Mouse (Mus musculus): ENCODE results near the gene Sell. TPM values are rescaled to one million over a fixed set of nuclear protein-coding genes. Genes with fewer than 3 reads are reported as not detected.

Gene Sell
- polyA plus RNA-seq, 1 experiment from 2014 or later, result 0.79 TPM

- H3K9ac ChIP-seq (ENCODE audit: low read depth, low read length), result no peak overlapping the region
- H3K27me3 ChIP-seq (replicated peaks; ENCODE audit: control insufficient read depth, insufficient read depth, low read length), result no peaks in the 10 kb centered on the region
- ATAC-seq (ENCODE audit: low read depth), result no peak
- H3K27ac ChIP-seq (replicated peaks; ENCODE audit: low read depth, low read length), result no peak overlapping the region
- peak; percentile 2 for DNase-seq (ENCODE audit: low spot score)
- no peaks in the 10 kb centered on the region for H3K36me3 ChIP-seq (ENCODE audit: control insufficient read depth, insufficient read depth, low read length)
- H3K4me1 ChIP-seq (ENCODE audit: control insufficient read depth, insufficient read depth, low read length), result no peaks in the 10 kb centered on the region
- no peaks in the 10 kb centered on the region for H3K9me3 ChIP-seq (ENCODE audit: control insufficient read depth, low read length)
- H3K4me3 ChIP-seq (ENCODE audit: low read depth, low read length), result no peak overlapping the region
- 86% methylated on average over 2 of the region's 2 CpGs for WGBS
- no peak overlapping the region for H3K4me2 ChIP-seq (ENCODE audit: low read depth, low read length)
Observed at GRCm38 (mm10) chr1:164109763-164110162, 48.0 kb downstream of the Sell start.

GRCm38 (mm10) chr1:164110591-164111329 lies 49.0 kb downstream of the Sell start:
- DNase-seq (ENCODE audit: low spot score) (no peak), ATAC-seq (ENCODE audit: low read depth) (no peak)
- Histone ChIP-seq H3K9ac (ENCODE audit: low read depth, low read length) (no peak overlapping the region), H3K36me3 (ENCODE audit: control insufficient read depth, insufficient read depth, low read length) (no peaks in the 10 kb centered on the region), H3K4me3 (ENCODE audit: low read depth, low read length) (no peak overlapping the region), H3K4me1 (ENCODE audit: control insufficient read depth, insufficient read depth, low read length) (no peaks in the 10 kb centered on the region), H3K4me2 (ENCODE audit: low read depth, low read length) (no peak overlapping the region), H3K27me3 (replicated peaks; ENCODE audit: control insufficient read depth, insufficient read depth, low read length) (no peaks in the 10 kb centered on the region), H3K9me3 (ENCODE audit: control insufficient read depth, low read length) (no peaks in the 10 kb centered on the region), H3K27ac (replicated peaks; ENCODE audit: low read depth, low read length) (no peak overlapping the region)
- WGBS, result 94% methylated on average over 9 of the region's 9 CpGs

DNA sequence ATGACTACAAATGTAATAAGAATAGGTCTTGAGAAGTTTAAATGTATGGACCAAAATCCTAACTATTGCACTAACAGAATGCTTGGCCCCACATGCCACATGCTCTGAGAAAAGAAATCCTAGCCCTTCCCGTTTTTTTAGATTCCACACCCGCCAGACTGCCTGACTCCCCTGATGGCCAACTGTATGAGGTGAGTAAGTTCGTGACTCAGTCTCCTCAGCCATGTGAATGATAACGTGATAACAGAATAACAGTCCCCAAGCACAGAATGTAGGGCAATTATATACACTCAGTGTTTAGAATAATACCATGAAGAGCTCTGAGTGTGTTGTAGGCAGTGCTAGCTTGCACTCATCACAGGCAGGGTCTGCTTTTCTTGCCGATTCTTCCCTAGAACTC lies 52.5 kb downstream of the Sell start:
- no peak overlapping the region for H3K4me3 ChIP-seq (ENCODE audit: low read depth, low read length)
- no peak for ATAC-seq (ENCODE audit: low read depth)
- H3K4me1 ChIP-seq (ENCODE audit: control insufficient read depth, insufficient read depth, low read length), result no peaks in the 10 kb centered on the region
- DNase-seq (ENCODE audit: low spot score), result no peak
- H3K4me2 ChIP-seq (ENCODE audit: low read depth, low read length), result no peak overlapping the region
- WGBS, result 75% methylated on average over 5 of the region's 5 CpGs
- H3K36me3 ChIP-seq (ENCODE audit: control insufficient read depth, insufficient read depth, low read length), result no peaks in the 10 kb centered on the region
- H3K9ac ChIP-seq (ENCODE audit: low read depth, low read length), result no peak overlapping the region
- H3K27me3 ChIP-seq (replicated peaks; ENCODE audit: control insufficient read depth, insufficient read depth, low read length), result no peaks in the 10 kb centered on the region
- no peaks in the 10 kb centered on the region for H3K9me3 ChIP-seq (ENCODE audit: control insufficient read depth, low read length)
- no peak overlapping the region for H3K27ac ChIP-seq (replicated peaks; ENCODE audit: low read depth, low read length)

DNA sequence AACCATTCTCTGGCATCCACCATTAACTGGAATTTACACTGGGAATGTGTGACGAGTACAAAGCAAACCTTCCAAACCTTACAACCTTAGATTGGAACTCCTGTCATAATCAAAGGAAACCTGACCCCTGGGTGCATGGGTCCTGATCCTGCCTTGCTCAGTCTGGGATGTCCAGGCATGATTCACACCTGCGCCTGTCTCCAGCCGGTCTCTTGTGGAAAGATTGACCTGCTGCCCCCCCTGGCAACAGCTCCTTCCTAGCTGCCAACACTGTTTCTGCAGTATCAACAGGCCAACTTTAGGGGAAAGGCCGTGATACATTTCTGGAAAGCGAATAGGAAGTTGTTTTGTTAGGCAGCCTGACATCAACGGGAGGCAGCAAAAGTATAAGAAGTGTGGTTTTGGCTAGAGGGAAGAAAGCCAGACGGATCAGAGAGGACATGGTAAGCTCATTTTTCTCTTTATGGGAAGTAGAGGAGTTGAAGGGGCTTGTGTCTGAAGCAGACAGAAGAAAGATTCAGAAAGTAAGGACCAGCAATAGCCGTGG lies 53.2 kb downstream of the Sell start, which contains the start of gene Selp:
Gene Selp (plus strand): TSS at position 318 of the 547 bp plus-strand sequence.
- H3K4me2 ChIP-seq (ENCODE audit: low read depth, low read length), result no peak within 1 kb of the TSS
- 63% methylated on average over 8 of the region's 8 CpGs for WGBS

DNA sequence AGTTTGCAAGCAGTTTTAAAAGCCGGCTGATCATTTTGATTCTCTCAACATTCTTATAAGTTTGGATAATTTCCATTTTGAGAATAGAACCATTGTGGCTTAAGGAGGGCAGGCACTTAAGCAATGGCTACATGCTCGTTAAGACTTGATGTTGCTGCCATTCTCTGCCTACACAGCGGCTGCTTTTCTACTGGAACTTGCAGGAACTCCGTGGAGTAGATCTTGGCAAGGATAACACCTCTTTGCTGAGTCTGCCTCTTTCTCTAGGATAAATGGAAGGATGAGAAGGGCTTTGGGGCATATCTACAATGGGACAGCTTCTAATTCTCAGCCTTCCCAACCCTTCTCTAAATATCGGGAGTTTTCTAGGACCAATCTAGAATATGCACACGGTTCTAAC lies 53.9 kb downstream of the Sell start:
- ATAC-seq (ENCODE audit: low read depth) (no peak), DNase-seq (ENCODE audit: low spot score) (no peak)
- WGBS, result 84% methylated on average over 6 of the region's 6 CpGs
- Histone ChIP-seq H3K9me3 (ENCODE audit: control insufficient read depth, low read length) (no peaks in the 10 kb centered on the region), H3K4me1 (ENCODE audit: control insufficient read depth, insufficient read depth, low read length) (no peaks in the 10 kb centered on the region), H3K27me3 (replicated peaks; ENCODE audit: control insufficient read depth, insufficient read depth, low read length) (no peaks in the 10 kb centered on the region), H3K4me3 (ENCODE audit: low read depth, low read length) (no peak overlapping the region), H3K9ac (ENCODE audit: low read depth, low read length) (no peak overlapping the region), H3K4me2 (ENCODE audit: low read depth, low read length) (no peak overlapping the region), H3K36me3 (ENCODE audit: control insufficient read depth, insufficient read depth, low read length) (no peaks in the 10 kb centered on the region), H3K27ac (replicated peaks; ENCODE audit: low read depth, low read length) (no peak overlapping the region)

More for the DNA sequence above, 53.2 kb downstream of the Sell start, which contains the start of gene Selp:
- no peak for ATAC-seq (ENCODE audit: low read depth)
- no peak for DNase-seq (ENCODE audit: low spot score)
- no peaks in the 10 kb centered on the region for H3K27me3 ChIP-seq (replicated peaks; ENCODE audit: control insufficient read depth, insufficient read depth, low read length)
- H3K36me3 ChIP-seq (ENCODE audit: control insufficient read depth, insufficient read depth, low read length), result no peaks in the 10 kb centered on the region
- H3K4me3 ChIP-seq (ENCODE audit: low read depth, low read length), result no peak within 1 kb of the TSS
- no peak within 1 kb of the TSS for H3K27ac ChIP-seq (replicated peaks; ENCODE audit: low read depth, low read length)
- H3K9ac ChIP-seq (ENCODE audit: low read depth, low read length), result no peak within 1 kb of the TSS
- no peaks in the 10 kb centered on the region for H3K4me1 ChIP-seq (ENCODE audit: control insufficient read depth, insufficient read depth, low read length)
- no peaks in the 10 kb centered on the region for H3K9me3 ChIP-seq (ENCODE audit: control insufficient read depth, low read length)

- Histone ChIP-seq H3K4me3 (ENCODE audit: low read depth, low read length) (no peak overlapping the region), H3K27me3 (replicated peaks; ENCODE audit: control insufficient read depth, insufficient read depth, low read length) (no peaks in the 10 kb centered on the region), H3K9ac (ENCODE audit: low read depth, low read length) (no peak overlapping the region), H3K4me2 (ENCODE audit: low read depth, low read length) (no peak overlapping the region), H3K27ac (replicated peaks; ENCODE audit: low read depth, low read length) (no peak overlapping the region), H3K9me3 (ENCODE audit: control insufficient read depth, low read length) (no peaks in the 10 kb centered on the region), H3K36me3 (ENCODE audit: control insufficient read depth, insufficient read depth, low read length) (no peaks in the 10 kb centered on the region), H3K4me1 (ENCODE audit: control insufficient read depth, insufficient read depth, low read length) (no peaks in the 10 kb centered on the region)
- WGBS, result 91% methylated on average over 6 of the region's 6 CpGs
- no peak for DNase-seq (ENCODE audit: low spot score)
- ATAC-seq (ENCODE audit: low read depth), result no peak
Observed at GRCm38 (mm10) chr1:164117869-164118268, 56.1 kb downstream of the Sell start.

DNA sequence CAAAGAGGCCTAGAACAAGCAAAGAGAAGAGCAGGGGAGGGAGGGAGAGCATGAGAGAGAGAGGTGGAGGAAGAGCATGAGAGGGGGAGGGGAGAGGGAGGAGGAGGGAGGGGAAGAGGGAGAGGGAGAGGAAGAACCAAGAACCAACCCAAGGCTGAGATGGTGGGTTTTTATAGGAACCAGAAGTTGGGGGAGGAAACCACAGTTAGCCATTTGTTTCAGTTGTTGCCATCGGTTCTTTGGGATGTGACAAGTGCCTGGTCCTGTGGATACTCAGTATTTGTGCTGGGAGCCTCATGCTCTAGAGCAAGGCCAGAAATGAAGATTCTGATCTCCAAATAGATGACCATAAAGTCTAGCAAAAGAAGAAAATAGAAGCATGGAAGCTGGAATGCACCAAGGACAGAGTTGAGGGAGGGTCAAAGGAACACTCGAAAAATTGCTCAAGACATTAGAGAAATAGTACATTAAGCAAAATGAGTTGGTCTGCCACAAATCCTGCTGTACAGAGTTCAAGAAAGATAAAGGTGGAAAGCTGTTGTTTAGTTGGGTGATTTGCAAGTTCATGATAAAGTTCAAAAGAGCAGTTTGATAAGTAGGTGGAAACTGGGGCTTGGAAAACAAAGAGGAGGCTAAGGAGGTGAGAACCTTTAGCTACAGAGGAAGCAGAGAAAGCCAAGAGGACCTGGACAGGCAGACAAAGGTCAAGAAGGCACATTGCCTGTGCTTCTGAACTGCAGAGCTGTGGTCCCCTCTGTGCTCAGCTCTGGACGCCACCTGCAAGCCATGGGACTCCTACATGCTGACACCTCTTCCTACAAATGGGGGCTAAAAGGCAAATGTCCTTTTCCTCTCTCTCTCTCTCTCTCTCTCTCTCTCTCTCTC lies 58.4 kb downstream of the Sell start:
- H3K27ac ChIP-seq (replicated peaks; ENCODE audit: low read depth, low read length), result no peak overlapping the region
- H3K27me3 ChIP-seq (replicated peaks; ENCODE audit: control insufficient read depth, insufficient read depth, low read length), result no peaks in the 10 kb centered on the region
- WGBS, result 74% methylated on average over 3 of the region's 3 CpGs
- no peak overlapping the region for H3K4me2 ChIP-seq (ENCODE audit: low read depth, low read length)
- no peak for DNase-seq (ENCODE audit: low spot score)
- no peak overlapping the region for H3K9ac ChIP-seq (ENCODE audit: low read depth, low read length)
- H3K9me3 ChIP-seq (ENCODE audit: control insufficient read depth, low read length), result no peaks in the 10 kb centered on the region
- H3K4me1 ChIP-seq (ENCODE audit: control insufficient read depth, insufficient read depth, low read length), result no peaks in the 10 kb centered on the region
- no peaks in the 10 kb centered on the region for H3K36me3 ChIP-seq (ENCODE audit: control insufficient read depth, insufficient read depth, low read length)
- H3K4me3 ChIP-seq (ENCODE audit: low read depth, low read length), result no peak overlapping the region
- ATAC-seq (ENCODE audit: low read depth), result no peak

- WGBS, result 76% methylated on average over 3 of the region's 3 CpGs
- no peak overlapping the region for H3K9ac ChIP-seq (ENCODE audit: low read depth, low read length)
- no peaks in the 10 kb centered on the region for H3K36me3 ChIP-seq (ENCODE audit: control insufficient read depth, insufficient read depth, low read length)
- H3K27me3 ChIP-seq (replicated peaks; ENCODE audit: control insufficient read depth, insufficient read depth, low read length), result no peaks in the 10 kb centered on the region
- no peak overlapping the region for H3K27ac ChIP-seq (replicated peaks; ENCODE audit: low read depth, low read length)
- DNase-seq (ENCODE audit: low spot score) (no peak), ATAC-seq (ENCODE audit: low read depth) (no peak)
- no peaks in the 10 kb centered on the region for H3K4me1 ChIP-seq (ENCODE audit: control insufficient read depth, insufficient read depth, low read length)
- no peak overlapping the region for H3K4me2 ChIP-seq (ENCODE audit: low read depth, low read length)
- no peaks in the 10 kb centered on the region for H3K9me3 ChIP-seq (ENCODE audit: control insufficient read depth, low read length)
- H3K4me3 ChIP-seq (ENCODE audit: low read depth, low read length), result no peak overlapping the region
Observed at GRCm38 (mm10) chr1:164120777-164121158, 59.0 kb downstream of the Sell start.
